Comparison of ENCODE assay signal across 20 mouse cellular contexts in genomic region chr19:22456935-22457334, GRCm38 (mm10).
DNase-seq lines count a peak whose midpoint lies in the region; TF ChIP-seq lines count a peak whose summit lies in the region.
"Had no signal": no experiment of that assay in that cellular context is flagged by ENCODE, and none has a peak within 500 bp of the region (broad histone marks: within the 10 kb centered on the region; RNA-seq: fewer than 3 reads in every experiment).

No protein-coding gene starts in this region.

- no peaks in the 10 kb centered on the region; the same call in 1 of the 2 replicates for H3K4me1 ChIP-seq in cortical plate, adult 2 months (ENCODE audit: control insufficient read depth, insufficient read depth, low read length)
- H3K4me1 ChIP-seq: embryonic facial prominence, embryonic 13.5 days; embryonic facial prominence, embryonic 15.5 days; forebrain, embryonic 10.5 days; forebrain, embryonic 12.5 days had no signal

- DNase-seq in heart, adult 11 months = peak; percentile 11
- DNase-seq in heart, adult 18-20 months = no peak
- no peak for DNase-seq in layer of hippocampus, adult 2 months (ENCODE audit: low spot score in 2 of 2)
- no peak for DNase-seq in layer of hippocampus, postnatal 25 days (ENCODE audit: extremely low spot score in 1 of 2, low spot score in 1 of 2)
- DNase-seq in right cerebral cortex, postnatal 14 days = no peak
- DNase-seq: adrenal gland, adult 2 months; adrenal gland, postnatal 10 days; adrenal gland, postnatal 25 days; cerebellum, adult 11-12 months; cerebellum, adult 2 months; cerebellum, adult 9-10 months; cerebellum, postnatal 10 days; cerebellum, postnatal 25 days; embryo, embryonic 11 days had no signal

- H3K27ac ChIP-seq in layer of hippocampus, adult 2 months = peak overlapping the region; percentile 78; the same call in 1 of the 2 replicates
- H3K27ac ChIP-seq in cortical plate, adult 2 months (ENCODE audit: insufficient read depth, low read length) = peak overlapping the region; percentile 29; the same call in 1 of the 2 replicates
- H3K27ac ChIP-seq: embryonic facial prominence, embryonic 13.5 days; embryonic facial prominence, embryonic 15.5 days; forebrain, embryonic 10.5 days; forebrain, embryonic 12.5 days had no signal

- TF ChIP-seq POLR2A in cortical plate, adult 2 months (IDR thresholded peaks at IDR 0.05; ENCODE audit: extremely low read depth, insufficient read depth, low read length) = no peak

- no peak for TF ChIP-seq CTCF in layer of hippocampus, adult 2 months (conservative IDR thresholded peaks at IDR 0.05)
- TF ChIP-seq CTCF in cortical plate, adult 2 months (IDR thresholded peaks at IDR 0.05; ENCODE audit: extremely low read depth, insufficient read depth, low read length) = no peak

- no peak overlapping the region for H3K4me3 ChIP-seq in layer of hippocampus, adult 2 months
- H3K4me3 ChIP-seq in cortical plate, adult 2 months (ENCODE audit: insufficient read depth, low read length) = no peak overlapping the region
- H3K4me3 ChIP-seq: embryonic facial prominence, embryonic 13.5 days; embryonic facial prominence, embryonic 15.5 days; erythroblast, embryonic 14.5 days; forebrain, embryonic 10.5 days; forebrain, embryonic 12.5 days had no signal
